ENCODE assay signal across 27 mouse cellular contexts in genomic region chr17:84356056-84356887, GRCm38 (mm10).
DNase-seq lines count a peak whose midpoint lies in the region; ATAC-seq and TF ChIP-seq lines count a peak whose summit lies in the region.
"Had no signal": no experiment of that assay in that cellular context is flagged by ENCODE, and none has a peak within 500 bp of the region (broad histone marks: within the 10 kb centered on the region; RNA-seq: fewer than 3 reads in every experiment).

No protein-coding gene starts in this region.

- no peak overlapping the region for H3K9ac ChIP-seq in midbrain, embryonic 11.5 days (ENCODE audit: low read length)
- no peak overlapping the region for H3K9ac ChIP-seq in midbrain, postnatal 0 days (replicated peaks; ENCODE audit: low read length, poor library complexity, severe bottlenecking)
- H3K9ac ChIP-seq in ES-E14 (ENCODE audit: insufficient read depth, low read depth, low read length, poor library complexity, severe bottlenecking), result no peak overlapping the region
- H3K9ac ChIP-seq: embryonic facial prominence, embryonic 12.5 days; forebrain, embryonic 12.5 days; forebrain, embryonic 15.5 days; heart, embryonic 13.5 days; hindbrain, embryonic 14.5 days had no signal

- 0 out of 2 replicates have a peak overlapping the region, but pooled peaks have one; percentile 25 for H3K27ac ChIP-seq in gastrocnemius, adult 2 months
- H3K27ac ChIP-seq in midbrain, embryonic 11.5 days (ENCODE audit: low read depth, low read length), result no peak overlapping the region
- H3K27ac ChIP-seq in midbrain, postnatal 0 days (ENCODE audit: low read depth, low read length), result no peak overlapping the region
- H3K27ac ChIP-seq in ES-E14 (ENCODE audit: insufficient read depth, low read depth, low read length, poor library complexity, severe bottlenecking), result peak overlapping the region; percentile 67; the same call in 1 of the 2 replicates
- H3K27ac ChIP-seq: embryonic facial prominence, embryonic 12.5 days; forebrain, embryonic 12.5 days; forebrain, embryonic 15.5 days; heart, embryonic 10.5 days; heart, embryonic 13.5 days; hindbrain, embryonic 14.5 days; hindbrain, postnatal 0 days had no signal

- no peaks in the 10 kb centered on the region for H3K4me1 ChIP-seq in midbrain, embryonic 11.5 days (ENCODE audit: control insufficient read depth, insufficient read depth, low read length)
- no peaks in the 10 kb centered on the region for H3K4me1 ChIP-seq in midbrain, postnatal 0 days (ENCODE audit: insufficient read depth, low read length)
- H3K4me1 ChIP-seq in ES-E14 (ENCODE audit: control insufficient read depth in 2 of 2, insufficient read depth in 2 of 2, low read length in 2 of 2, poor library complexity in 1 of 2), result peaks cover 19 to 21% of the 10 kb centered on the region in 2 experiments

- H3K36me3 ChIP-seq in midbrain, embryonic 11.5 days (ENCODE audit: control insufficient read depth, insufficient read depth, low read length), result no peaks in the 10 kb centered on the region
- no peaks in the 10 kb centered on the region for H3K36me3 ChIP-seq in midbrain, postnatal 0 days (ENCODE audit: insufficient read depth, low read length)
- peaks cover 11% of the 10 kb centered on the region; the same call in 1 of the 2 replicates for H3K36me3 ChIP-seq in ES-E14 (ENCODE audit: control insufficient read depth, insufficient read depth, low read length, poor library complexity, severe bottlenecking)
- H3K36me3 ChIP-seq: embryonic facial prominence, embryonic 12.5 days; forebrain, embryonic 15.5 days had no signal

- no peaks in the 10 kb centered on the region for H3K9me3 ChIP-seq in midbrain, embryonic 11.5 days (ENCODE audit: control insufficient read depth, low read length)
- no peaks in the 10 kb centered on the region for H3K9me3 ChIP-seq in midbrain, postnatal 0 days (ENCODE audit: low read length)
- no peaks in the 10 kb centered on the region for H3K9me3 ChIP-seq in ES-E14 (ENCODE audit: control insufficient read depth, insufficient read depth, low read depth, low read length)
- H3K9me3 ChIP-seq: embryonic facial prominence, embryonic 12.5 days; forebrain, embryonic 12.5 days; forebrain, embryonic 15.5 days; heart, embryonic 10.5 days; heart, embryonic 13.5 days had no signal

- ATAC-seq in midbrain, embryonic 11.5 days (ENCODE audit: low FRiP score), result no peak
- ATAC-seq in midbrain, postnatal 0 days (ENCODE audit: low FRiP score), result no peak
- ATAC-seq: activated CD4-positive, CD25-positive, alpha-beta regulatory T cell, adult 4 months; forebrain, embryonic 15.5 days; hindbrain, postnatal 0 days; inflammation-experienced regulatory T-cells, adult 6 months had no signal

- no peak for TF ChIP-seq CTCF in gastrocnemius, adult 2 months (IDR thresholded peaks at IDR 0.05)
- TF ChIP-seq CTCF in midbrain, postnatal 0 days (IDR thresholded peaks at IDR 0.05), result no peak

- no peak overlapping the region for H3K4me2 ChIP-seq in midbrain, embryonic 11.5 days
- H3K4me2 ChIP-seq in midbrain, postnatal 0 days (ENCODE audit: low read depth, low read length, poor library complexity, severe bottlenecking), result no peak overlapping the region
- H3K4me2 ChIP-seq: embryonic facial prominence, embryonic 12.5 days; forebrain, embryonic 12.5 days; forebrain, embryonic 15.5 days; heart, embryonic 13.5 days; hindbrain, embryonic 14.5 days had no signal

- DNase-seq in gastrocnemius, adult 2 months, result no peak
- DNase-seq in gastrocnemius, adult 18-20 months (ENCODE audit: low spot score), result no peak
- DNase-seq in midbrain, embryonic 11.5 days (ENCODE audit: low spot score, missing footprints), result peak; percentile 61
- no peak for DNase-seq in midbrain, postnatal 0 days (ENCODE audit: low spot score)
- no peak for DNase-seq in ES-E14 (ENCODE audit: low read depth, low spot score)
- DNase-seq in kidney, adult 8-10 months, result no peak
- DNase-seq in adrenal gland, adult 8-10 months, result no peak
- DNase-seq: adrenal gland, postnatal 10 days; adrenal gland, postnatal 36 days; B cell, adult 2 months; cerebellum, adult 18-20 months; cerebellum, adult 9-10 months; gastrocnemius, postnatal 14 days; heart, adult 18-20 months; heart, postnatal 14 days; heart, postnatal 4 days had no signal

- 90% methylated on average over 8 of the region's 8 CpGs for WGBS in midbrain, embryonic 11.5 days
- WGBS in midbrain, postnatal 0 days, result 88% methylated on average over 8 of the region's 8 CpGs

- intact Hi-C loops in gastrocnemius, adult 2 months (cut with DNase I), result no loop called here

- no peak overlapping the region for H3K4me3 ChIP-seq in gastrocnemius, adult 2 months
- no peak overlapping the region for H3K4me3 ChIP-seq in midbrain, embryonic 11.5 days (ENCODE audit: low read depth, low read length)
- no peak overlapping the region for H3K4me3 ChIP-seq in midbrain, postnatal 0 days (ENCODE audit: low read depth, low read length)
- H3K4me3 ChIP-seq in ES-E14 (ENCODE audit: insufficient read depth in 1 of 2, low read depth in 1 of 2, low read length in 2 of 2, poor library complexity in 1 of 2, severe bottlenecking in 1 of 2), result no peak overlapping the region
- H3K4me3 ChIP-seq: embryonic facial prominence, embryonic 12.5 days; erythroblast, embryonic 14.5 days; forebrain, embryonic 12.5 days; forebrain, embryonic 15.5 days; heart, embryonic 10.5 days; heart, embryonic 13.5 days had no signal

- in situ Hi-C loops in ES-E14 (cut with MboI; ENCODE audit: low sequenced_read_pairs in 2 of 2, unreplicated experiment in 2 of 2), result no loop called here

- H3K27me3 ChIP-seq in midbrain, embryonic 11.5 days (ENCODE audit: control insufficient read depth, insufficient read depth, low read length), result no peaks in the 10 kb centered on the region
- no peaks in the 10 kb centered on the region for H3K27me3 ChIP-seq in midbrain, postnatal 0 days (ENCODE audit: insufficient read depth, low read length)
- H3K27me3 ChIP-seq: CH12.LX; embryonic facial prominence, embryonic 12.5 days; forebrain, embryonic 12.5 days; forebrain, embryonic 15.5 days; heart, embryonic 13.5 days had no signal

TF ChIP-seq in ES-E14, 5 proteins besides CTCF, POLR2A, EP300 and RAD21:
- no peak for TF ChIP-seq CHD2 (IDR thresholded peaks at IDR 0.05; ENCODE audit: low read depth, low read length)
- no peak for TF ChIP-seq HCFC1 (IDR thresholded peaks at IDR 0.05; ENCODE audit: borderline replicate concordance, insufficient read depth, low read length)
- TF ChIP-seq MAFK (IDR thresholded peaks at IDR 0.05; ENCODE audit: insufficient read depth, low read depth, low read length), result no peak
- no peak for TF ChIP-seq ZNF384 (IDR thresholded peaks at IDR 0.05; ENCODE audit: low read depth, low read length)
- TF ChIP-seq ZC3H11A (IDR thresholded peaks at IDR 0.05; ENCODE audit: borderline replicate concordance, low read depth, low read length), result no peak

Comparison
In these comparisons a context has a peak if more than half of its experiments do, and no peak if none do; other contexts are left out.
1. H3K27ac ChIP-seq: peak in gastrocnemius, adult 2 months (single experiment) and ES-E14 (single experiment); none in midbrain, embryonic 11.5 days (single experiment) and midbrain, postnatal 0 days (single experiment).